Mouse (Mus musculus): ENCODE results near the gene Epb42.
"Not testable (repeated sequence)": the region's sequence is repeated elsewhere in the genome, so short reads cannot be mapped to it uniquely, and the experiment has no call there.

Gene Epb42

DNA sequence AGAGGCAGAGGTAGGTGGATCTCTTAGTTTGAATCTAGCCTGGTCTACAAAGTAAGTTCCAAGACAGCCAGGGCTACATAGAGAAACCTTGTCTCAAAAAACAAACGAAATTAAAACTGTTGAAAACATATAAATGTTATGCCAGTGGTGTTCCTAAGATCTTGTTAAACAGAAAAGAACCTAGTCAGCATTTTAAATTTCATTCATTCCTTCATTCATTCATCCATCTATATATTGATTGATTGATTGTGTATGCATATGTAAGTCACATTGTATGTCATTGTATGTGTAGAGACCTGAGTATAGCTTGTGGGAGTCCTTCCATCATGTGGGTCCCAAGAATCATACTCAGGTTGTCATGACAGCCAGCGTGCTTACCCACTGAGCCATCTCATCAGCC lies 21.4 kb downstream of the Epb42 start:
- CTCF ChIA-PET = no interaction called here
- POLR2A ChIA-PET = no interaction called here

DNA sequence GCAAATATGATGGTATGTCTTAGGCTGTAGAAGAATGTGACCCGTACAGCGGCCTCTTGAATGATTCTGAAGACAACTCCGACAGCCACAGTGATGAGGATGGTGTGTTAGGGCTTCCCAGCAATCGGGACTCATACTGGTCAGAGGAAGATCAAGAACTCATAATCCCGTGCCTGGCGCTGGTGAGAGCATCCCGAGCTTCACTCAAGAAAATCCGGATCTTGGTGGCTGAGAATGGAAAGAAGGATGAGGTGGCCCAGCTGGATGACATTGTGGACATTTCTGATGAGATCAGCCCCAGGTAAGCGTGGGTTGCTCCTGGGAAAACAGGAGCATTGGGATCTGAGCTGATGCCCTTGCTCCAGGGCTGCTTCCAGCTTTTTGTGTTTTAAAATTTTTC lies 24.2 kb downstream of the Epb42 start:
- CTCF ChIA-PET = no interaction called here
- POLR2A ChIA-PET = no interaction called here

DNA sequence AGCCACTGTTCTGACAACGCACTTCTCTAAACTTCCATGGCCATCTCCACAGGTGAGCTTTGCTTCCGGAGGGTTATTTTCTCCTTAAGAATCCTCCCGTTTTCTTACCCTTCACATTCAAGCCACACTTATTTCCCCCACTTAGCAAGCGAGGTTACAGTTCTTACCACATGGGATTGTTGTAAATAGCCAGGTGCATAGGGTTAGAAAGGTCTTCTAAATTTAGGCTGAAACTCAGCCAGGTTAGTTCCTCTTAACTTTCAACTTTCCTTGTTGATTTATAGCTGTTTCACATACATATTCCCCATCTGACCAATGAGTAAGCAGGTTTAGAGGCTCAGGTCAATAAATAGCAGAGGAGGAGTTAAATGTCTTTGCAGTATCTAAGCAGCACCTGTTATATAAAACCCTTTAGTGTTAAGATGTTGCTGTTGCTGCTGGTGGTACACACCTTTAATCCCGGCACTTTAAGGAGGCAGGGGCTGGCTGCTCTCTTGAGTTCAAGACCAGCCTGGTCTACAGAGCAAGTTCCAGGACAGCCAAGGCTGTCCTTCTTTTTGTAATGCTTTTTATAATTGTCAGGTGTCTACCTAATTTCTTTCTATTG lies 27.7 kb downstream of the Epb42 start:
- ChIA-PET POLR2A (interaction anchor here in 1 of 4 experiments (1.3 to 2.0 kb wide), 2 partner anchors 10 to 131 kb away, joined by 3 to 7 read pairs; partner anchors contain the start of genes Adal and Lcmt2), CTCF (no interaction called here)

DNA sequence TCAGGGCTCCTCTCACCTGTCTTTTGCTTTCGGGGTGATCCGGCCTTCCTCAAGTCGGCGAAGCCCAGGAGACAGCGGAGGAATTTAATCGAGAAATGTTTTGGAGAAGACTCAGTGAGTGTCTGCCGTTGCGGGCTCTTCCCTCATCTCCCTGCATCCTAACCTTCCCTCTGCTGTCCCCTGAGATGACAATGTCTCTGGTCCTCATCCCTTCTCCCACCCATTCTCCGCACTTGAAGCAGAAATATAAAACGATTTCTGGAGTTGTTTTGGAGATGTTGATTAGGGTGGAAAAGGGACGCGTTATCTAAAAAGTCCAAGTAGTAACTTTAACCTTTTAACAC lies 28.2 kb downstream of the Epb42 start:
- POLR2A ChIA-PET = interaction anchor here in 2 of 4 experiments (0.7 to 2.0 kb wide), 7 partner anchors 8 to 440 kb away, joined by 3 to 7 read pairs (median 4); partner anchors contain the start of genes Adal (in 1 of the 2), Lcmt2 (in 1 of the 2), Serf2 (in 1 of the 2) and Ubr1 (in 1 of the 2)
- CTCF ChIA-PET = interaction anchor here in 1 of 4 experiments (1.0 kb wide), 1 partner anchor 36 kb away, joined by 3 read pairs; no protein-coding TSS in a partner anchor

DNA sequence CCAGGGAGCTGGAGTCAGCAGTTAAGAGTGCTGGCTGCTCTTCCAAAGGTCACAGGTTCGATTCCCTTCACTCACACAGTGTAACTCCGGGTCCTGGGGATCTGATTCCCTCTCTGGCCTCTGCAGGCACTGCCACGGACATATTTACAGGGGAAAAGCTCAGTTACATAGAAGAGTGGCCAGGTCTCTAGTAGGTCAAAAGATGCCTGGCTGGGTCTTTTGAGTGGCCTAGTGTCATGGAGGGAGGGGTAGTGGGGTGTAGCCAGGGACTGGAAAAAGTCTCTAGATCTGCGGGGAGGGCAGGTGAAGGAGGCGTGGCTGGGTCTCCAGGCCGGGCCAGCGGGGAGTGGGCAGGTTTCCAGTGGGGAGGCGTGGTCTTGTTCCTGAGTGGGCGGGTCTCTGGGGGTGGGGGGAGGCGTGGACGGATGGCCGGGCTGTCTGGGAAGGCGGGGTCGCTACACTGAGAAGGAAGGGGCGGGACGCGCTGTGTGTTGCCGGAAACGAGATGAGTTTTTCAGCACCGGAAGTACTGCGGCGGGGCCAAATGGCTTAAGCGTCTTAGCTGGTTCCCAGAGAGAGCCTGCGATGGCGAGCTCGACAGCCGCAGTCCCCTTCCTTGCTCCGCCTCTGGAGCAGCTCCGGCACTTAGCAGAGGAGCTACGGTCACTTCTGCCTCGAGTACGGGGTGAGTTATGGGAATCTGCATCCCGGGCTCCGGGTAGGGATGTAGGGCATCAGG lies 28.8 kb downstream of the Epb42 start, which contains the start of gene Ccndbp1:
Gene Ccndbp1, plus strand, starts transcription at position 479 of the 739 bp plus-strand sequence.
- ChIA-PET POLR2A (interaction anchor here in 3 of 4 experiments (0.6 to 2.0 kb wide), 14 partner anchors 9 to 441 kb away, joined by 3 to 7 read pairs (median 4); partner anchors contain the start of genes Adal (in 2 of the 3), Lcmt2 (in 2 of the 3), Ubr1 (in 2 of the 3) and Serf2 (in 1 of the 3)), CTCF (interaction anchor here in 2 of 4 experiments (0.6 to 1.0 kb wide), 3 partner anchors 13 to 35 kb away, joined by 3 read pairs; no protein-coding TSS in a partner anchor)

DNA sequence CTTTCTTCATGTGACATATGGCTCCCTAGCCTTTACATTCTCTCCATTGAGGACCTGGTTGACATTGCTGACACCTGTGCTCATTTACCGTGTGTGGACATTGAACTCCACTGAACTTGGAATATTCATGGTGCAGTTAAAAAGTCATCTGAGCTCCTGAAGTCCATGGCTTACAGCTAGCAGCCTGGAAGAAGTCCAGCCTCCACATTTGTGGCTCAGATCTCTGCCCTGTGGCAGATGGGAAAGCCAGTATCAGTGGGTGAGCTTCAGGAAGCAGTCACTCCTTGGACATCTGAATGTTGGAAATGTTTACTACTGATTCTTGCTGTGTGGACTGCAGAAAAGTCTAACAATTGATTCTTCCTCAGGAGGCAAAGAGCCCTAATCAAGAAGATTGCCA lies 29.9 kb downstream of the Epb42 start:
- POLR2A ChIA-PET = interaction anchor here in 1 of 4 experiments (1.2 kb wide), 1 partner anchor 12 kb away, joined by 3 read pairs; no protein-coding TSS in a partner anchor
- CTCF ChIA-PET = interaction anchor here in 2 of 4 experiments (0.5 to 1.1 kb wide), 3 partner anchors 16 to 140 kb away, joined by 3 to 13 read pairs (median 4); no protein-coding TSS in a partner anchor

DNA sequence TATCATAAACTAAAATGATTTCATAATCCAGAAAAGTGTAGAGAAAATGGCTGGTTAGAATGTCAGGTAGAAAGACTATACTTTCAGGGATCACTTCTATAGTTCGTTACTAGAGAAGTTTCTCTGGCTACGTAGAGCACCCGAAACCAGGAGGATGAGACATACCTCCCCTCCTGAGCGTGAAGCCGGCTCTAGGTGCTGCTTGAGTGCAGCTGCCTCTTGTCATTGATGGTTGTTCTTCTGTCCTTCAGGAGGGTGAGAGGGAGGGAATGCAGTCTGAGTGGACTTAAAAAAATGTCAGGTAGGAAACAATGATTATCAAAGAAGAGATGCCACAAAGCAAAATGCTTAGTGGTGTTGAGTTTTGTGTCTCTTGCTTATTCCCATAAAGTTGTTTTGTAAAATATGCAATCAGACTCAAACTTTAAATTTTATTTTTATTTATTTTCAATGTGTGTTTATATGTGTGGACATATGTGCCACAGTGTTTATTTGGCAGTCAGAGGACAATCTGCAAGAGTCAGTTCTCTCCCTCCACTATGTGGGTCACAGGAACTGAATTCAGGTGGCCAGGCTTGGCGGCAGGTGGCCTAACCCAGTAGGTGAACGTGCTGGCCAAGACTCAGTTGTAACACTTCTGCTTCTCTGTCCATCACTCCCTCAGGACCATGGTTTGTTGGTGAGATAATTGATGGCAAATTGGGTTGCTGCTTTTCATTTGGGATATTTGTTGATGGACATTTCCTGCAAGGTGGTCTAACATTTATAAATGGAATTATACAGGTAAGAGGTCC lies 32.7 kb downstream of the Epb42 start:
- CTCF ChIA-PET = interaction anchor here in 2 of 4 experiments (0.6 to 1.8 kb wide), 2 partner anchors 229 to 526 kb away, joined by 3 to 7 read pairs; no protein-coding TSS in a partner anchor

DNA sequence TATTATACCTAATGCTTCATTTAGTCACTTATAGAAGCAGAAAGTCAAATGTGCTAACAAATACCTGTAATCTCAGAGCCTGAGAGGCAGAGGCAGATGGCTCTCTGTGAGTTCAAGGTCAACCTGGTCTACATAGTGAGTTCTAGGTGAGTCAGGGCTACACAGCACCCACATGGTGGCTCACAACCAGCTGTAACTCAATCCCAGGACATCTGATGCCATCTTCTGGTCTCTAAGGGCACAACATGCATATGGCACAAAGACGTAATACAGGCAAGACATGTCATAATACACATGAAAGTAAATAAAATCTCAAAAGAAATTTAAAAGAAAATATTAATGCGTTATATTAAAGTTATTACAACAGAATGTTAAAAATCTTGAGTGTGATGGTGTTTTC lies 33.3 kb downstream of the Epb42 start:
- CTCF ChIA-PET = interaction anchor here in 3 of 4 experiments (0.6 to 1.8 kb wide), 3 partner anchors 31 to 525 kb away, joined by 3 to 7 read pairs (median 5); no protein-coding TSS in a partner anchor

More for the DNA sequence above, 32.7 kb downstream of the Epb42 start:
- POLR2A ChIA-PET = no interaction called here

DNA sequence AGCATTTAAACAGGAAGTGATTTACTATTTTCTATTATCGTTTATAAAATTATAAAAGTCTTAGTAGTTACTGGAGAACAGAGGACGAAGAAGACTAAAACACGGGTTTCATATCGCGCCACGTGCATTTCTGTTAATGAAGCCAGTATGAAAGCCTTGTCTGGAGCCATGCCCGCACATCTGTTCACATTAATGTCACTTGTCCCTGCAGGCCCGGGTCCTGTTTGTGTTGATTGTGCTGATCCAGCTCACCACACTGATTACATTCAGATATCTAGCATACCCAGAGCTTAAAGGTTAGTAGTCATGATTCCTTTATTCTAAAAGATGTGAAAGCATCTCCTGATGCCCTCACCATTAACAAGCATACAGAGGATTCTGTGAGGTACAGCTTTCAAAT lies 38.0 kb downstream of the Epb42 start:
- POLR2A ChIA-PET = interaction anchor here in 1 of 4 experiments (0.9 to 2.6 kb wide), 2 partner anchors 10 kb away, joined by 3 to 10 read pairs; partner anchors contain the start of gene Ccndbp1

More for the DNA sequence above, 33.3 kb downstream of the Epb42 start:
- POLR2A ChIA-PET = interaction anchor here in 1 of 4 experiments (1.6 kb wide), 1 partner anchor 22 kb away, joined by 4 read pairs; no protein-coding TSS in a partner anchor

DNA sequence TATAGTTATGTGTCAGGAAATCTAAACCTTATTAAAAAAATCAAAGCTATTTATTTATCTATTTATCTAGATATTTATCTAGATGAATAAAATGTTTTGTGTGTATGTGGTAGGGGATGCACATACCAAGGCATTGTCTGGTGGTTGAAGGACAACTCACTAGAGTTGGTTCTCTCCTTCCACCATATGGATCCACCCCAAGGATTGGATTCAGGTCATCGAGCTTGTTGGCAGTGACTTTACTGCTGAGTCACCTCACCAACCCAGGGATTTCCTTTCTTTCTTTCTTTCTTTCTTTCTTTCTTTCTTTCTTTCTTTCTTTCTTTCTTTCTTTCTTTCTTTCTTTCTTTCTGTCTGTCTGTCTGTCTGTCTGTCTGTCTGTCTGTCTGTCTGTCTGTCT lies 40.3 kb downstream of the Epb42 start:
- CTCF ChIA-PET, POLR2A ChIA-PET: not testable (repeated sequence)

More for the DNA sequence above, 38.0 kb downstream of the Epb42 start:
- CTCF ChIA-PET = no interaction called here

DNA sequence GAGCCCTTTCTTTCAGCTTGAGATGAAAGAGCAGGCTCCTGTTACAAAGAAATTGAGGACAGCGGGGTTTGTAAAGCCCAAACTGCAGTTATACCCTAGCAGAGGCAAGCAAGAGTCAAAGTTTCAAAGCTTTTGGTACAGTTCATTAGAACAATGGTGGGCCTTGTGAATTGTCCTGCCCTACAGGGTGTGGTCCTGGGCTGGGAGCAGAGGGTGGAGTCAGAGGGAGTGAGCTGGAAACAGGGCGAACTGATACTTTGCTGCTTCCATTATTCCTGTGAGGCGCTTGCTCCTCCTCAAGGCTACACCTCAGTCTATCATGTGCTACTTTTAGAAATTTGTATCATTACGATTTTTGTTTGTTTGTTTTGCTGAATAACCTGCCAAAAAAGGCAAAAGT lies 45.7 kb downstream of the Epb42 start:
- POLR2A ChIA-PET = interaction anchor here in 2 of 4 experiments (0.6 to 1.9 kb wide), 9 partner anchors 10 to 1833 kb away, joined by 3 to 8 read pairs (median 3); partner anchors contain the start of genes Adal (in 1 of the 2) and Lcmt2 (in 1 of the 2)
- CTCF ChIA-PET = interaction anchor here (0.5 to 1.8 kb wide), 9 partner anchors 9 to 513 kb away, joined by 3 to 6 read pairs (median 3); partner anchors contain the start of gene Ccndbp1 (in 1 of the 4)

DNA sequence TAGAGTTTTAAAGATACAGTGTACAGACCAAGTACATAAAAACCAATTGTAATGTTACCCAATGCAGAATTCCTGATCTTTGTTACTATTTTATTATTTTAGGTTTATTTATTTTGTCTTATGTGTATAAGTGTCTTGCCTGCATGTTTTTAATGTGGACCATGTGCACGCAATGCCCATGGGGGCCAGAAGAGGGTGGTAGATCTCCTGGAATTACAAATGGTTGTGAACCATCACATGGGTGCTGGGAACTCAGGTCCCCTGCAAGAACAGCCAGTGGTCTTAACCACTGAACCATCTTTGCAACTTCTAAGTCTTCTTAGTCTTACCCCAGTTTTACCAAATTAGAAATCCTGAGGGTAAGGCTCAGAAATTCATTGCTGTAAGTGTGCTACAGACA lies 51.6 kb downstream of the Epb42 start:
- CTCF ChIA-PET = no interaction called here

DNA sequence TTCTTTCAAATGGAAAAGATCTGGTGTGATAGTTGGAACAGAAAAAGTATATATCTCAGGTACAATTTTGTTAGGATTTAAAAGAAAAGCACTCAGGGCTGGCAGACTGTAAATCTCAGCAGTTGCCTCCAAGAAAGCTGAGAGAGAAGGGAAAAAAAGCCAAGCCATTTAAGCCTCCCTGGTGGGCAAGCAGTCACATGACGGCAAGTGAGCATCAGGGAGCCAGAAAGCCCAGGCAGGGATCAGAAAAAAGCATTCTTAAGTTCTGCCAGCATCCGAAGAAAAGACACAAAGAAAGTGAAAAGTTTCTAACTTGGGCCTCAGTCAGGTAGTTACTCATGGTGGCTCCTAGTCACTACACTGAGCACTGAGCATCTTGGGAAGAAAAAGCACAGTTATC lies 53.3 kb downstream of the Epb42 start:
- POLR2A ChIA-PET = interaction anchor here in 1 of 4 experiments (1.2 to 3.4 kb wide), 2 partner anchors 10 to 12 kb away, joined by 3 to 19 read pairs; partner anchors contain the start of gene Ubr1
- CTCF ChIA-PET = no interaction called here

More for the DNA sequence above, 51.6 kb downstream of the Epb42 start:
- POLR2A ChIA-PET = interaction anchor here in 1 of 4 experiments (1.2 to 3.4 kb wide), 2 partner anchors 14 to 155 kb away, joined by 3 to 19 read pairs; partner anchors contain the start of genes Adal and Ubr1

DNA sequence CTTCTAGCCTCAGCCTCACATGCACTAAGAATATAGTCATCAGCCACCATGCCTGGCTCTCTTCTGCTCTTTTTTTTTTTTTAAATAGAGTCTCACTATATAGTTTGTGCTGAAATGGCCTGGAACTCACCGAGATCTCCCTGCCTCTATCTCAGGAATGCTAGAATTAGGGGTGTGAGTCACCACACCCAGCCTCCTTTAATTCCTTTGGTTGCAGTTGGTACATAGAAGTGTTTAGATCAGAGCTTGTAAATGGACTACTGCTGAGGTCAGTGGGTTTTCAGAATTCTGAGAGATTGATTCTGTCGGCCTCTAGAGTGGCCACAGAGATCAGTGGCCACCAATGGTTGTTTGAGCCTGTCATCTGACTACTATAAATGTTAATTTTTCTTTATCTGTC lies 56.0 kb downstream of the Epb42 start:
- CTCF ChIA-PET = interaction anchor here in 2 of 4 experiments (0.7 to 1.5 kb wide), 2 partner anchors 8 to 23 kb away, joined by 3 read pairs; no protein-coding TSS in a partner anchor
- POLR2A ChIA-PET = interaction anchor here in 2 of 4 experiments (1.0 to 2.7 kb wide), 7 partner anchors 8 to 432 kb away, joined by 3 to 8 read pairs (median 3); partner anchors contain the start of genes Catsper2 (in 1 of the 2), Lcmt2 (in 1 of the 2), Pdia3 (in 1 of the 2) and Ubr1 (in 1 of the 2)

DNA sequence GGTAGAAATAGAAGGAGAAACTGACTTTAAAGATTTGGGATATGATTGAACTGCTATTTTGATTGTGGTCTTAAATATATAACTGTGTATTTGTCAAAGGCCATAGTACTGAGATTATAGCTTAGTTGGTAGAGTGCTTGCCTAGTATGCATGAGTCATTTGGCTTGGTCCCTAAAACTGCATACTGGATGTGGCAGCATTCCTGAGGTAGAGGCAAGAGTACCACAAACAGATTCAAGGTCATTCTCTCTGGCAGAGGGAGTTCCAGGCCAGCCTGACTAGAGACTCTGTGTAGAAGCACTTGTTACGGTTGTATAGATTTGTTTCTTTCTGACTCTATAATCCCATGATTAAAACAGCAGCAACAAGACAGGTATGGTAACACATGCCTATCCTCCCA lies 57.1 kb downstream of the Epb42 start:
- ChIA-PET POLR2A (interaction anchor here in 1 of 4 experiments (2.7 kb wide), 1 partner anchor 10 kb away, joined by 8 read pairs; no protein-coding TSS in a partner anchor), CTCF (no interaction called here)

DNA sequence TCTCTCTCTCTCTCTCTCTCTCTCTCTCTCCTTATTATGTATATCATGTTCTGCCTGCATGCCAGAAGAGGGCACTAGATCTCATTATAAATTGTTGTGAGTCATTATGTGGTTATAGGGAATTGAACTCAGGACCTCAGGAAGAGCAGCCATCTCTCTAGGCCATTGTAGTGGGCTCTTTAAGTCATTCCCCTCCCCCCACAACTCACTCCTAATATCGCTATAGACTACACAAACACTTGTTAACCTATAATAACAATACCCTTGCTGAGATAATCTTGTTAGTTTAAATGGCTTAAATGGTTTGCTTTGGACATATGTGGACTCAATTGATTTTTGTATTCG lies 58.2 kb downstream of the Epb42 start:
- ChIA-PET CTCF (interaction anchor here in 1 of 4 experiments (0.6 kb wide), 1 partner anchor 1640 kb away, joined by 3 read pairs; no protein-coding TSS in a partner anchor), POLR2A (interaction anchor here in 2 of 4 experiments (0.7 to 1.6 kb wide), 2 partner anchors 161 to 162 kb away, joined by 7 read pairs; partner anchors contain the start of genes Adal (in 2 of the 2) and Lcmt2 (in 2 of the 2))

DNA sequence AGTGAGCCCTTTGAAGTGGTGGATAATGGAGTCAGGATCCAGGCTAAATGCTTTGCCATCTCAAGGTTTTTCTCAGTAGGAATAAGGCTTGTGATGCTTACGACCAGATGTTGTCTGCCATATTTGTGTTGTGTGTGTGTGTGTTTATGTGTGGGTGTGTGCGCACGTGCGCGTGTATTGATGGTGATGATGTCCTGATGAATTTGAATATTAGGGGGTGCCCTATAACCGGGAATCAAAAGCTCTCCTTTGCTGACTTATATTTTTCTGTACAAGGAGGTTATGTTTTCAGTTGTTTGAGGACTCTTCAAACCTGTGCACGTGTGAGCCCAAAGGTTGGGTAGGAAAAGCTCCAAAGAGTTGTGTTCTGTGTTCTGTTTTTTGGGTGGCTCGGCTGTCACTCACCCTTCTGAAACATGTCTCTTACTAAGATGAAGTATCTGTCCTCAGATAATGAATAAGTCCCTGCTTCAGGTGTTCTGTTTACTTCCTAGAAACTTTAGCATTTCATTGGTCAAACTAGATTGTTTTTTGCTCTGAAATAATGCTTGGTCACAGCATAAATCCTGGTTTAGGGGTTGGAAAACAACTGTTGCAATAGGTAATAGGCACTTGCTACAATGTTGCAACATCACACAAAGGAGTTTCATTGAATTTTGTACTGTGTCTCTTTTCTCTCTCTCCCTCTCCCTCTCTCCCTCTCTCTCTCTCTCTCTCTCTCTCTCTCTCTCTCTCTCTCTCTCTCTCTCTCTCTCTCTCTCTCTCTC lies 58.8 kb downstream of the Epb42 start:
- POLR2A ChIA-PET = interaction anchor here in 3 of 4 experiments (0.7 to 1.6 kb wide), 4 partner anchors 11 to 162 kb away, joined by 3 to 7 read pairs (median 5); partner anchors contain the start of genes Adal (in 2 of the 3) and Lcmt2 (in 2 of the 3)
- CTCF ChIA-PET = interaction anchor here in 1 of 4 experiments (1.1 kb wide), 1 partner anchor 124 kb away, joined by 3 read pairs; no protein-coding TSS in a partner anchor
